Mouse (Mus musculus) megakaryocyte, embryonic 14.5 days (primary cell): ENCODE data around the gene Saa2.

Experiments
- FLI1 ChIP-seq: IDR thresholded peaks from 2 replicates; pipeline ENCODE4 v1.6.1; 2012; ENCODE audit warnings: low read length, inconsistent platforms, mixed read lengths
- GATA1 ChIP-seq: IDR thresholded peaks from 3 replicates; pipeline ENCODE4 v1.6.1; 2012; ENCODE audit warnings: mixed read lengths, low read length, inconsistent platforms, borderline replicate concordance

DNA sequence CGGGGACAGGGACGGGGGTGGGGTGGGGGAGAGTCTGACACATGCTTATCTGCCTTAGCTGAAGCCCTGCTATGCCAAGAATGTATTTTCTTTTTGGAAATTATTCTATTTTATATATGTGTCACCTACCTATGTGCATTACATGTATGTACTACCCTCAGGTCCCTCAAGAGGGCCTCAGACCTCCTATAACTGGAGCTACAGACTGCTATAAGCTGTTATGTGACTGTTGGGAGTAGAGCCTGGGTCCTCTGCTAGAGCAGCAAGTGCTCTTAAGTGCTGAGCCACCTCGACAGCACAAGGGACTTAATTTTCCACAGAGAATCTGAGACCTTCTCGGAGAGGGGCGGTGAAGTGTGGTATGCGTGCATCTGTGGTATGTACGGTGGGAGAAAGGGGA lies 16.9 kb downstream of the Saa2 start:
- TF ChIP-seq GATA1 (no peak), FLI1 (no peak)
